Comparison of ENCODE assay signal across 9 mouse cellular contexts in the genomic region with DNA sequence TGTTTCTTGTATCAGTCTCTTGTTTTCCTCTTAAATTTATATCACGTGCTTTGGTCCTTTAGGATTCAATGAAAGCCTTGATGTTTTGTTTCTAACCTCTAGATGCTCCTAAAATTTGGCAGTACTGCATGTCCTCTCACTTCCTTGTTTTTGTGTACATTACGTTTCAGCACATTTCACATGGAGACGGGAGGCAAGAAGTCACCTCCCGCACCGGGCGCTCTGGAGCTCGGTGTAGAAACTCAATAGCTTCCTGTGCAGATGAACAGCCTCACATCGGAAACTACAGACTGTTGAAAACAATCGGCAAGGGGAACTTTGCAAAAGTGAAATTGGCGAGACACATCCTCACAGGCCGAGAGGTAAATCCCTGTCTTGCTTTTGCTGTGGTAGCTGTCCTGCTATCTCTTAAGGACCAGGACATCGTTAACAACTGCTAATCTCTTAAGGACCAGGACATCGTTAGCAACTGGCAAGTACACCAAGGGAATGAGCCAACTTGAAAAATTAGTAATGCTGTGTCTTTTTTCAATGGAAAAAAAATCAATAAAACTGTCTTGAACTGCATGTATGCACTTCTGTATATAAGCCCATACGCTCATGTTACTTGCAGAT. TPM values are rescaled to one million over a fixed set of nuclear protein-coding genes. Genes with fewer than 3 reads are reported as not detected.
DNase-seq lines count a peak whose midpoint lies in the region; ATAC-seq and TF ChIP-seq lines count a peak whose summit lies in the region.
"Had no signal": no experiment of that assay in that cellular context is flagged by ENCODE, and none has a peak within 500 bp of the region (broad histone marks: within the 10 kb centered on the region; RNA-seq: fewer than 3 reads in every experiment).

No protein-coding gene starts in this region.

- H3K4me3 ChIP-seq in lung, adult 2 months (replicated peaks; ENCODE audit: extremely low read depth, low read depth, low read length), result no peak overlapping the region
- H3K4me3 ChIP-seq: liver, embryonic 13.5 days had no signal

- peak; percentile 17 for DNase-seq in gastrocnemius, postnatal 14 days
- no peak for DNase-seq in gastrocnemius, adult 8-10 months (ENCODE audit: low spot score in 2 of 2)
- DNase-seq in lung, adult 18-20 months, result peak; percentile 38 to 68
- no peak for DNase-seq in lung, adult 2 months
- no peak for DNase-seq in cerebellum, postnatal 10 days
- no peak for DNase-seq in adipocyte (ENCODE audit: low spot score)
- DNase-seq: liver, embryonic 13.5 days had no signal

- ATAC-seq in hematopoietic stem cell, adult 5-6 weeks (replicated peaks in 1 of 2; ENCODE audit: insufficient read depth in 1 of 2, low FRiP score in 2 of 2, low TSS enrichment in 1 of 2, low read depth in 1 of 2, poor library complexity in 2 of 2, severe bottlenecking in 2 of 2), result peak; percentile 59 to 71; a peak in 2 of 4 replicates
- 0 out of 2 replicates have a peak, but pooled peaks have one; percentile 47 for ATAC-seq in monocyte, adult 5-6 weeks (replicated peaks; ENCODE audit: insufficient number of reproducible peaks, low FRiP score, low TSS enrichment, poor library complexity, severe bottlenecking)

- WGBS in lung, adult 2 months, result 32% methylated on average over 14 of the region's 14 CpGs

- 0 out of 2 replicates have a peak, but pooled peaks cover 2% of the 10 kb centered on the region for H3K4me1 ChIP-seq in lung, adult 2 months (ENCODE audit: control insufficient read depth, insufficient read depth, low read length)

- no peak for TF ChIP-seq POLR2A in lung, adult 2 months (IDR thresholded peaks at IDR 0.05; ENCODE audit: borderline replicate concordance, extremely low read depth, low read depth, low read length)

- intact Hi-C loops in gastrocnemius, postnatal 14 days (cut with DNase I; ENCODE audit: low total_unique reads), result no loop called here

- TF ChIP-seq CTCF in lung, adult 2 months (IDR thresholded peaks at IDR 0.05; ENCODE audit: insufficient read depth, low read length), result no peak

RNA-seq across cellular contexts. Expression of gene Mark3, which starts 18.2 kb away (rescaled TPM):
- total RNA-seq in gastrocnemius, postnatal 14 days (2021), result 10 to 100 TPM; 48.7 to 51.8 TPM
- total RNA-seq in gastrocnemius, adult 8-10 months (2022), result 10 to 100 TPM; 45.6 to 57.4 (median 48.2) TPM
- 26.4 and 27.7 TPM in 2 replicates for polyA plus RNA-seq in lung, adult 2 months (2012; rRNA removed)
- 68.9 and 75.9 TPM in 2 replicates for total RNA-seq in hematopoietic stem cell, adult 5-6 weeks (2017)
- total RNA-seq in monocyte, adult 5-6 weeks (2017), result 92.2 to 123 TPM (median 92.7 TPM) in 3 replicates

RNA-seq across cellular contexts. Expression of gene Eif5, which starts 54.7 kb away (rescaled TPM):
- 100 to 1,000 TPM; 111 to 128 TPM for total RNA-seq in gastrocnemius, postnatal 14 days (2021)
- total RNA-seq in gastrocnemius, adult 8-10 months (2022), result 100 to 1,000 TPM; 151 to 194 (median 168) TPM
- 48.5 and 68.3 TPM in 2 replicates for polyA plus RNA-seq in lung, adult 2 months (2012; rRNA removed)
- 352 and 436 TPM in 2 replicates for total RNA-seq in hematopoietic stem cell, adult 5-6 weeks (2017)
- 371 to 483 TPM (median 423 TPM) in 3 replicates for total RNA-seq in monocyte, adult 5-6 weeks (2017)

Comparison
In these comparisons a context has a peak if more than half of its experiments do, and no peak if none do; other contexts are left out.
1. DNase-seq: peak in gastrocnemius, postnatal 14 days (single experiment) and lung, adult 18-20 months (2 of 2); none in gastrocnemius, adult 8-10 months (0 of 2), lung, adult 2 months (single experiment), cerebellum, postnatal 10 days (0 of 2) and adipocyte (single experiment).